Mouse (Mus musculus) gonadal fat pad, adult 2 months (tissue): Measurements from ENCODE around the gene Slc24a4. TPM values are rescaled to one million over a fixed set of nuclear protein-coding genes. Genes with fewer than 3 reads are reported as not detected.
A peak's percentile ranks its signal among the peaks of the same experiment; 100 is the strongest.

Experiments used
- DNase-seq: peaks from one replicate; pipeline ENCODE4 v3.0.0-alpha.2; 2012; ENCODE audit warnings: low read depth
- polyA plus RNA-seq: library from polyadenylated mRNA; depleted of rRNA; stranded (reverse); fragments of >200 nt; gene quantifications from 2 replicates; pipeline ENCODE4 v1.2.3, GENCODE M21; 2012

Gene Slc24a4
- polyA plus RNA-seq, 1 experiment = 0.39 TPM

DNA sequence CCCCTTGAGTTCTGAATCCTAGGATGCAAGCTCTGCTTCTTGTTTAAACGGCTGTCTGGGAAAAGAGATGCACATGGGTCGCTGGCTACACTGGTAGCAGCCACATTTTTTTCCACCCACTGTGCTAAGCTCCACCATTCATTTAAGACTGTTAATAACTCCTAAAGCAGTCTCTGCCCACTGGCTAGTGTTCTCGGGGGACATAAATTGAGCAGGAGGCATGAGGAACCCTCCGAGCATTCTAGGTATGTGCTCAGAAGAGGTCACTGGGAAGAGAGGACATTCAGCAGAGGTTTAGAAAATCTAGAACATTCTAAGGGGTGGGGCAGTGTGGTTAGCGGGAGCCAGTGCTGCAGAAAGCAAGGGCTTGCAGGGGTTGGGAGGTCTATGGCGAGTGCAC, 156.8 kb downstream of the Slc24a4 start:
- DNase-seq = no peak

DNA sequence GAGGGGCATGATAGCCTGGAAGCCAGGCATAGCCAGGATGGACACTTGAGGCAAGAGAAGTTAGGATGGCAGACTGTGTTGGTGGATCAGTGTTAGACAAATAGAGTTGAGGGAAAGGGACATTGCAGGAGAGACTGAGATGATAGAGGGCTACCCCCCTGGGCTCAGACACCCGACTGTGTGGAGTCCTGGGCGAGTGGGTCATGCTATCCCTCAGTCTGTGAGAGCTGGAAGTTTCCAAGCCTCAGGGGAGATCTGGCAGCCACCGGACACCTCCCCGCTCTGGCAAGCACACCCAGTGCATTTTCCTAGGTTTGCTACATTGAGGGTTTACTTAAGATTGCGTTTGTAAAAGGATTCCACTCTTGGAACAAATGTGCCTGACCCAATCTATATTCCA, 157.2 kb downstream of the Slc24a4 start:
- no peak for DNase-seq

DNA sequence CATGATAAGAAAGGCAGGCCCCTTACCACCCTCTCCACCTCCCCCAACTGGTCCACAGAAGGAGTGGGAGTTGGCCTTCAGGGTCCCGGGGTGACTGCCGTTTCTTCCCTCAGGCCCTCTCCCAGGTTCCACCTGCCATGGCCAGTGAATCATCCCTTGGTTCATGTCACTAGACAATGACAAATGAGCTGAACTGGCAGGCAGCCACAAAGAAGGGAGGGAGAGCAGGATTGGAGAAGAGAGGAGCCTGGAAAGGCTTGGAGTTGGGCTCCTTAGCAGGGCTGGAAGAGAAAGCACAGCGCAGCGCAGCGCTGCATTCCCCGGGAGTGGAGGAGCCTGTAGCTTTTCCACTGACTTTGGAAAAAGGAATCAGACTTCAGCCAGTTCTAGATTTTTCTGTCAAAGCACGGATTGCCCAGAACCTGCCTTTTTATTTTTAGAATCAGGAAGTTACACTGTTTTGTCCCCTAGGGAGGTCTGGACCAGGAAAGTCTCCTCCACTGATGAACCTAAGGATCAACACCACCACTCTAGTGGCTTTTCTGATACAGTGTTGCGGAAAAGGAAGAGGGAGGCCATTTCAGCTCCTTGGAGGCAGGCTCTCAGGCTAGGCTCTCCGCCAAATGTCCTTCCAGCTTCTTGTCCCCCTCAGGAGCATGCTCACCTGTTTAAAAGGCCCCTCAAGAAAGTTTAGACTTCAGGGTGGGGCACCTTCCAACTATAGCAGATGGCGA, 158.3 kb downstream of the Slc24a4 start:
- peak; percentile 50 for DNase-seq

DNA sequence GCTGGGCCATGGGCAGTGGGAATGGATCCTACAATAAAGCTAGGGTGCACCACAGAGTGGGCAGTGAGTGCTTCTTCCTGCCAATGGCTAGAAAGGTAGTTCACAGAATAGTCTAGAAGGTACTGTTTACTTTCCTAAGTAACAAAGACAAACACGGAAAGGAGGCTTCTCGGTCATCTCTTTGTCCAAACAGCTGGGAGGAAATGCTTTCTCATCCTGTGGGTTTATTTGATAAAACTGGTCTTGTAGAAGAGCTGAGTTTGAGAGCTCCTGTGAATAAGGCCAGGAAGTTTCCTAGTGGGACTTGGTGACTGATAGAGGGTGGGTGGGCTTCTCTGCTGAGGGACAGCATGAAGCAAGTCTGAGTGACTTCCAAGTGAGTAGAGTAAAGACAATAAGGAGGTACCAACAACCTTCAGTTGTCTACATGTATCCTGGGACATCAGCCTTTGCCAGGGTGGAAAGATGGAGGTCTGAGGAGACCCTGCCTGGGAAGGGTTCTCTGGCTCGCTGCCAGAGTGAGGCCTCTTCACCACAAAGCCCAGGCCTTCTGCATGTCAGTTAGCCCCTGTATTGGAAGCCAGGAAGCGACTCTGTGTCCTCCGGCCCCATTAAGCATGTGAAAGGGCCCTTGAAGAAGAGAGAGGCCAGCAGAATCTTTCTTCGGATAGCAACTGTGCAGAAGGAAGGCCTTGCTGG, 159.5 kb downstream of the Slc24a4 start:
- no peak for DNase-seq

DNA sequence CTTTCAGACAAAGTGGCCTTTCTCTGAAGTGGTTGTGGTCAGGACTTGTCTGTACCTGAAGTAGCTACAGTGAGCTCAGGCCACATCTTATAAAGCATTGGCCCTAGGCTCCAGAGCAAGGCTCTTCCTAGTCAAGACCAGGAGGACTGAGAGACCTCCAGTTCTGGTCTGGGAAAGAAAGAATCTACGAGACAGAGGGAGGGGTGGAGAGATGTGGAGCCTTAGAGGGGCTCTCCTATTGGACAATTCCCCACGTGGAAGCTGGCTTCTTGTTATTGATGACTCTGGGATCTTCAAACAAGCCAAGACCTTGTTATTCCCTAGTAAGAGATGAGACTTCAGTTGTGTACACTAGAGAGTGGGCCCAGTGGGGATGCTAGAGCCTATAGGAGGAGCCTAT, 160.3 kb downstream of the Slc24a4 start:
- no peak for DNase-seq

DNA sequence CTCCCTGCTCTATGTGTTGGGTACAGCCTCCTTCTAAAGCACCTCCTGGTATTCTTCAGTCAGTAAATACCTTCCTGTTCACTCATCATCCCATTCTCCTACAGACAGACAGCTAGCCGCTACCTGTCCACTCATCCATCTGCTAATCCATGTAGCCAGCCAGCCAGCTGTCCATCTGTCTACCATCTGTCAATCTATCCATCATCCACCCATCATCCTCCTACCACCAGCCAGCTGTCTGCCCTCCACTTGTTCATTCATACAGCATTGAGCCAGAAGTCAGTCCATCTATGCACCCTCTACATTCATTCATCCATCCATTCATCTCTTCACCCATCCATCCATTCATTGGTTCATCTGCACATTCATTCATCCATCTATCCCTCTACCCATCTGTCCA, 161.0 kb downstream of the Slc24a4 start:
- no peak for DNase-seq

DNA sequence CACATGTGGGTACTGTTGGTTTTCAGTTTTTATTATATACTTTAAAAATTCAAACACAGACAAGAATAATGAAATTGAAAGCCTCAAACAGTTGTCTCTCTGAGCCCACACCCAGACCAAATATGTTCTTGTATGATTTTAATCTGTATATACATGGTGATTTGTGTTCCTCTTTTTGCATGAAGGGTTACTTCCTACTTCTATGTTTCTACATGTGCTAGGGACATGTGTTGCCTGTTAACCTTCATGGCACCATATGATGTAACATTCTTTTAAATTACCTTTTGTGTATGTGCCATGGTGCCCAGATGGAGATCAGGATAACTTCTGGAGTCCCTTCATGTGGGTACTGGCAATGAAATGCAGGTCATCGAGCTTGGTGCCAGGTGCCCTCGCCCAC, 162.1 kb downstream of the Slc24a4 start:
- no peak for DNase-seq

DNA sequence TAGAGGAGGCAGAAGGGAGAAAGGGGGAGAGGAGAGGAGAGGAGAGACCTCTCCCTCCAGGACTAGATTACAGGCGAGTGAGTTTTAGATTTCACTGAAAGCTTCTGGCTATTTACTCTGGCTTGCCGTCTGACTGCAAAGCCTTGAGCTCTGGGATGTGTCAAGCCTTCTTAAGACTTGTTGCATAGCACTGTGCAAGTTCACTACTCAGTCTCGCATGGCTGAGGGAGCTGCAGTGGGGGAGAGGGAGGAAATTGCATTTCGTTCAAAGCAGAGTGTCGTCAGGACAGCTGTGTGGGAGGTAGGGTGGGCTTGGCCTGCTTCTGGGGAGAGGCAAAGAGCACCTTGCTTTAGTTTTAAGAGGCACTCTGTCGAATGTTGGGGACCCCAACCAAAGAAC, 163.2 kb downstream of the Slc24a4 start:
- DNase-seq = no peak

DNA sequence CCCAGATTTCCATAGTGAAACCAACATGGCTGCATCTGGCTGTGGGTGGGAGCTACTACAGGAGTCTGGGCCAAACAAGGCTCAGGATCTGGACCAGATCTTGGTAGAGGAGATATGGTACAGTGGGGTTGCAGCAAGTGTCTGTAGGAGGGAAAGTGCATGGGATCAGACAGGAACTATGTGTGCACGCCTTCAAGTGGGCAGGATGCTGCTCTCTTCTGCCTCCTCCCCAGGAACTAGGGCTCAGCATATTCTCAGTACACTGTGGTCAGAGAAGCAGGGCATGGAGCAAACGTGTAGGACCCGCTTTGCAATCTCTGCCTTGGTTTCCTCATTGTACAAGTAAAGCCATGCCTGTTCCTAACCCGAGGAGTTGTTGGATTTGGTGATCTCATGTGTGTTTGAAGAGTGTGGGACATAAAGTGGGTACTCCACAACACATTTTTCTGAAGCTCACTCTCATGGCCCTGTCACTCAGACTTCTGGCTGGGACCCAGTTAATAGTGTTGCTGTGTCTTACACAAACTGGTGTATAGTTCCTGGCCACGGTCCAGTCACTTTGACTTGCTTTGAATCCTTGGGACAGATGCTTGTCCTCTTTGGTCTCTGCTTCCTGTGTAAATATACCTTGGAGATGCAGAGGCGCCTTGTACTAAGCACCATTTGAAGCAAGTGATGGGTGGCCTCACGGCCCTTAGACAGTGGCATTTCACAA, 164.1 kb downstream of the Slc24a4 start:
- DNase-seq = no peak

DNA sequence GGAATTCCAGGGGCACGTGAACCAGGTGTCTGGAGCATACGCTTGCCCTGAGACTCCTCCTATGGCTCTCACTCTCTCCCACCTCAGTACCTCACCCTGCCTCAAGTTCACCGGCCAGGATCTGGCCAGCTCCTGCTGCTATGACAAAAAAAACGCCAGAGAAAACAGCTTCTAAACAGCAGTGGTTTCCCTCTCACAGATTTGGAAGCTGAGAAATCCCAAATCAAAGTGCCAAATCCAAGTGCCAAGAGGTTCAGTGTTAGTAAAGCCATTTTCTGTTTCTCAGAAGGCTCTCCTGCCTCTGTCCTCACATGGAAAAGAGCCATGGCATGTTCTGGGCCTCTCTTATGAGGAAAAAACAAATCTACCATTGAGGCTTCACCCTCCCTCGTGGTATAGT, 166.1 kb downstream of the Slc24a4 start:
- no peak for DNase-seq

DNA sequence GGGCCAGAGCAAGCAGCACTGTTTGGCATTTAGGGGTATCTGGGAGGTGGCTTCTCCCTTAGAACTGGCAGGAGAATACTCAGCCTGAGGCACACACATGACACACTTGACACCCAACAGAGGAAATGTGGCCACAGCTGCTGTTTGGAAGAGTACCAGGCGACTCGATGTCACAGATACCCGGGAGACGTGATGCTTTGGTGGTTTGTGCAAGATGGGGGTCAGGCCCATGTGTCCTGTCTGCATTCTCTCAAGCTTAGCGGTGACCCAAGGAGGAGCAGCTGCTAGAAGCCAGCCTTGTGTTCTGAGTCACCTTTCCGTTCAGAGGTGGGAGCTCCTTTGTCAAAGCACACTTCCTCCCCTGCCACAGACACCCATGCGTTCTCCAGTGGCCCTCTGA, 166.7 kb downstream of the Slc24a4 start:
- no peak for DNase-seq

DNA sequence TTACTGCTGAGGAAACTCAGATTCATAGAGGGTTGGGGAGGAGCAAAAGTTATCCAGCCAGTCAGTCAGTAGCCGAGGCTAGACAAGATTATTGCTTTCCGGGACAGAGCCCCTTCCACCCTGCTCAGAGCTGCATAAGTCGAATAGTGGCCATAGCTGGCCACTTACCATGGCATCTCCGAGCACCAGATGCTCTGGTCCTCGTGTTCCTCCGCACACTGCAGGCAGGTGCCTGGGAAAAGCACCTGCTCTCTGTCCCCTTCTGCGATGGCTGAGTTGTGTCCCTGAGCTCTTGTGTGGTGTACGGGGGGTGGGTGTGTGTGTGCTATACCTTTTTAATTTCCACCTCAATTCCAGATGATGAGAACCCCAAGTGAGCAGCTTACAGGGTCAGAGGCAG, 167.1 kb downstream of the Slc24a4 start:
- no peak for DNase-seq

DNA sequence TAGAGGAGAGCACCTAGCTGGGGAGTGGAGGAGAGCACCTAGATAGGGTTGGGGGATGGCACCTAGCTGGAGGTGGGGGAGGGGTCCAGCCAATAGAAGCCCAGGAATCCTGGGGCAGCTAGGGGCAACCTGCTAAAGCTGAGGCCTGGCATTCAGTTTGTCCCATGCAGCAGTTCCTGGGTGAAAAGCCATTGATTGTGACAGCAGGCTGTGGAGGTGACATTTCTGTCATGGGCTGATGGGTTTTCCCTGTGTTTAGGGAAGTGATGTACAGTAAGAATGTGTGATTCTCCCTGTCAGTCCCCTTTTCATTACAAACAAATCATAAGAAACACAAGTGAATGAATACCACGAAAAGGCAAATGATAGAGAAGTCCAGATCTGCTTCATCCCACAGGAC, 167.8 kb downstream of the Slc24a4 start:
- DNase-seq = no peak

DNA sequence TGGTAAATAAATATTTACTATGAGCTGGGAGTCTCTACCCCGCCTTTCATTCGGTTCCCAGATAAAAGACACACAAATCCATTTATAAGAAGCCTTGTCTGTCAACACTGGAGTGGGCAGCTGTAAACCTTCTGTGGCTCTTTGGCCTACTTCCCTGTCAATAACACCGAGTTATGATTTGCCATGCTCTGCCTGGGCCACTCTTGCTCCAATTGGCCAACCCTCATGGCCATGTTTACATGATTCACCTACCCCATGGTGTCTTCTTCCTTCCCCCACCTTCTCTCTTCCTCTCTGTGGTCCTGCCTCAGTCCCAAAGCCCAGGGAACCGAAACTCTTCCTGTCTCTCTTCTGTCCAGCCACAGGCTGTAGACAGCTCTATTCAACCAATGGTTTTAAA, 168.4 kb downstream of the Slc24a4 start:
- DNase-seq = no peak

DNA sequence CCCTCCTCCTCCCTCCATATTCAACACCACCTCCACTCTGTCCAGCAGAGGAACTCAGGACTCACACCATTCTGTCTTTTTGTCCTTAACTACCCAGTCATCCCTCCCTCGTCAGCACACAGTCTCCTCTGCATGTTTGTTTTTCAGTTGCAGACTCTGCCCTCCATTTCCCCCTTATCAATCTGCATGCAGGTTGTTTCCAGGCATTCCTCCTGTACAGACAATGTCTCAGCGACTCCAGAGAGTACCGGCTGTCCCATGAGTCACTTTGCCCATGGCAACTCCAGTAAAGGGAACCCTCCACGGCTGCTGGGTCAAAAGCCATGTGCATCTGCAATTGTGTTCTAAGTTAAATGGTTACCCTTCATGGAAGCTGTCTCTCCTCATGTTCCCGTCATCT, 170.7 kb downstream of the Slc24a4 start:
- DNase-seq = no peak

DNA sequence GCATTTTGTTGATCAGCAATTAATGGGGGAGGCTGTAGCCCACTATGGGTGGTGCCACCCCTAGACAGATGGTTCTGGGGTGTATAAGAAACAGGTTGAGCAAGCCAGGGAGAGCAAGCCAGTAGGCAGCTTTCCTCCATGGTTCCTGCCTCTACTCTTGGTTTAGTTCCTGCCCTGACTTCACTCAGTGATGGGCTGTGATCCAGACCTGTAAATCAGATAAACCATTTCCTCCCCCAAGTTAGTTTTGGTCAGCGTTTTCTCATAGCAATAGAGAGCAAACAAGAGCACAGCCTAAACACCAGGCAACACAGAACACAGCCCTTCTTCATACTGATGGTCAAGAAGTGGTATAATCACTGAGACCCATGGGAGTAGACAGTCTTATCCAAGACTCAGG, 173.1 kb downstream of the Slc24a4 start:
- DNase-seq = no peak

DNA sequence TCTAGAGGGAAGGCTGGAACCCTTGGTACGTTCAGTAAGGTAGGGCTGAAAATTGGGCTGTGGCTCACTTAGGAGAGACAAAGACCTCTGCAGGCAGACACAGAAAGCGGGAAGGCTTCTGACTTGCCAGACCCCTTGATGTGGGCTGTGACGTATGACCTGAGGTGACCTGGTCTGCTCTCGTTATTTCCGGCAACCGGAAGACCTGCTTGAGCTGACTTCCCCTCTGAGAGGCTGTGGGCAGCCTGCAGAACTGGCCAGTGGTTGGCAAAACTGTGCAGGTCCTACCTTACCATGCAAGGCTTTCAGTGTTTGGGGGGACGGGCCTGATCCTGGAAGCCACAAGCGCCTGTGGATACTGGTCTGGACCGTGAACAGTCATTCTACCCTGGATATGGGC, 173.8 kb downstream of the Slc24a4 start:
- DNase-seq = no peak

DNA sequence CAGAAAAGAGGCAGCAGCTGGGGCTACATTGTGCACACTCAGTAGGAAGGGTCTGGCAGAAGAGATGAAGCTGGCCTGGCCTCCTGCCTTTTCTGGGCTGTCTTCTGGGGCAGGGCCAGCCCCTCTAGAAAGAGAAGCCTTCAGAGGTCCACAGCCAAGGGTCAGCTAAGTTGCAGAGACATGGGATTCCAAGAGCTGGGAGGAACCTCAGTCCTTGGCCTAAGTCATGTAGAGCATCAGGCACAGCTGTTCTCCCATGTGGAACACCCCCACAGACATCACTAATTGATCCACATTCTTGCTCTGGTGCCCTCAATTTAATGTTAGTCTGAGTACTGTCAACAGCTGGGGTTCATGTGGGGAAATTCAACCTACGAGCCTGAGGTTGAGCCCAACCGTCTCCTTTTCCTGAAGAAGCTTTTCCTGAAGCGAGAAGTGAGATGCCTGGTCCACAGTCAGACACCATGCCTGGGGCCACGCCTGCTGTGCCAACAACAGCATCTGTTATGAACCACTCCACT, 174.4 kb downstream of the Slc24a4 start:
- no peak for DNase-seq

DNA sequence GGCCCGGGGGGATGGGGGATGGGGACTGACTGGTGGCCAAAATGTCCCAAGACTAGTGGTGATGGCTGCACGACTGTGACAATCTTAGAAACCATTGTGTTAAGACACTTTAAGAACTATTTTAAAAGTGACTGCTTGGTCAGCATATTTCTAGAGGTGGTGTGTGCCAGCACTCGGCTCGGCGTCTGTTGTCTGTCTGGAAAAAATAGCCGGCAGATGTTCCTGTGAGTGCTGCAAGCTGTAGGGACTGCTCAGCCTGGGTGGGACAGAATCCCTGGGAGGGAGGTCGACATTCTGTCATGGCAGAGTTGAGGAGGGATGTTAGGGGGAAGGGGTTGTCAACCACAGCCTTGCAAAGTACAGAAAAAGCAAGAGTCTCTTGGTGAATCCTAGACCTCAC, 175.3 kb downstream of the Slc24a4 start:
- DNase-seq = no peak

DNA sequence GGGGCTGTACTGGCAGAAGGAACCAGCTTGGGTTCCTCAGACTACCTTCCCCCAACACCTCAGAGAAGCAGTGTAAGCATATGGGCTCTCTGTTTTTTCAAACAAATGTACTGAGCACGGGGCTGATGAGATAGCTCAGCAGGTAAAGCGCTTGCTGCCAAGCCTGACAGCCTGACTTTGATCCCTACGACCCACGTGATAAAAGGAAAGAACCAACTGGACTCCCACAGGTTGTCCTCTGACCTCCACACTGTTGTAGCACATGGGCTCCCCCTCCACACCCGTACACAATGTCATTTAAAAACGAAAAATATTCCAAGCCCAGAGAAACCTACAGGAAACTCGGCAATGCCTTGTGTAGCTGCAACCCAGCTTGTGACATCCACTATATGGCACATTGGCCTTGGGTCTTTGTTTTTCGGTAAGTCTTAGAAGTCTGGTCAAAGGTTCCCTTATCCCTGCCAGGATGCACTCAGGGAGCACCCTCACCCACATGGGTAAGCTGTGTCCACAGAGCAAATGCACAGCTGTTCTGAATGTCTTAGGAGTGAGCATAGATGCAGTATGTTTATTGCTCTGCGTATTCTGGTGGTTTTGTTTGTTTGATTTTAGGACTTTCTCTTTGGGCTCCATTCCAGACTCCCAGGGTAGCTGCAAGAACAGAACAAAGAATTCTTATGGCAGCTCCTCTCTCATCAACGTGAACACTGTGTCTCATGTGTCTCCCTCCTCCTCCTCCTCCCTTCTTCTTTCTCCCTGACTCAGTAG, 176.7 kb downstream of the Slc24a4 start:
- DNase-seq = no peak

DNA sequence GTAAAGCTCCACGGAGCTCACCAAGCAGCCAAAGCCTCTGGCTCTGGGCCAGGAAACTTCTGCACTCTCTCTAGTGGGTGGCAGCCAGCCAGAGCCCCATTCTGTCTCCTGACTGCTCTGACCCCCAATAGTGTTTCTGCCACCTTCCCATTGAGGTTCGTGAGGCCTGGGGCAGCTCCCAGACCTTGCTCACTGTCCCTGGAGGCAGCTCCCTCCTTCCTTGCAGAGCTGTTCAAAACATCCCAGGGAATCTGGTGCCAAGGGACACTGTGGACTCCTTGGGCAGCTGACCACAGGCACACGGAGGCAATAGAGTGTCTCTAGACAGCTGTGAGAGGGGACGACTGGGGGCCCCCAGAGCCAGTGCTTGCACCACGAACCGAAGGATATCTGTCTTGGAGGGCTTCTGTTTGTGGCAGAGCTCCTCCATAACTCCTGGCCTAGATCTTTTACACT, 179.5 kb downstream of the Slc24a4 start:
- no peak for DNase-seq

DNA sequence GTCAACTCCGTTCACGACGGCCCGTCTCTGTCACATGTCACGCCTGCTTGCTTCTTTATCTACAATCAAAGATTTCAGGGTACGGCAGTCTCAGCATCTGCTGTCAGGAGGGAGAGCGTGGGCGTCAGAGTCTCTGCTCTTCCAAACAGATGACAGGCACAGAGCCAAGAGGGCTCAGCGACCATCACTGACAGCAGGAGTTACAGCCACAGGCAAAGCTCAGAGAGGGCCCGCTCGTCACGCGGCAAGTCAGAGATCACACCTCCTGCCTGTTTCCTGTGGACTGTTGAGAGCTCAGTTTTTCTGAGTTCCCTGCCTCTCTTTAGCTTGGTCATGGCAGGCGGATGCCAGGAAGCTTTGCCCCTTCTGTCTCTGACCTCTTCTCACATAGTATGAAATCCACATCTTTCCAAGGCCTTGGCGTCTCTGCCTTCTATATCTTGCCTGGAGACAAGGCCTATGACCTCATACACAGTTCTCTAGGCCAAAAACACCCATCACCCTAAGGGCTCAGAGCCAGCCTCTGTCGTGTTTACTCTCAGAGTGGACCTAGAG, 180.0 kb downstream of the Slc24a4 start:
- no peak for DNase-seq
